Mouse (Mus musculus) CD4-positive, CD25-positive, alpha-beta regulatory T cell, adult 2 months (primary cell): ENCODE measurements around the gene Pgc.

ENCODE experiments used
- DNase-seq: peaks from one replicate; pipeline ENCODE4 v3.0.0-alpha.2; 2012; ENCODE audit warnings: low read depth, low spot score

Pgc gene

DNA sequence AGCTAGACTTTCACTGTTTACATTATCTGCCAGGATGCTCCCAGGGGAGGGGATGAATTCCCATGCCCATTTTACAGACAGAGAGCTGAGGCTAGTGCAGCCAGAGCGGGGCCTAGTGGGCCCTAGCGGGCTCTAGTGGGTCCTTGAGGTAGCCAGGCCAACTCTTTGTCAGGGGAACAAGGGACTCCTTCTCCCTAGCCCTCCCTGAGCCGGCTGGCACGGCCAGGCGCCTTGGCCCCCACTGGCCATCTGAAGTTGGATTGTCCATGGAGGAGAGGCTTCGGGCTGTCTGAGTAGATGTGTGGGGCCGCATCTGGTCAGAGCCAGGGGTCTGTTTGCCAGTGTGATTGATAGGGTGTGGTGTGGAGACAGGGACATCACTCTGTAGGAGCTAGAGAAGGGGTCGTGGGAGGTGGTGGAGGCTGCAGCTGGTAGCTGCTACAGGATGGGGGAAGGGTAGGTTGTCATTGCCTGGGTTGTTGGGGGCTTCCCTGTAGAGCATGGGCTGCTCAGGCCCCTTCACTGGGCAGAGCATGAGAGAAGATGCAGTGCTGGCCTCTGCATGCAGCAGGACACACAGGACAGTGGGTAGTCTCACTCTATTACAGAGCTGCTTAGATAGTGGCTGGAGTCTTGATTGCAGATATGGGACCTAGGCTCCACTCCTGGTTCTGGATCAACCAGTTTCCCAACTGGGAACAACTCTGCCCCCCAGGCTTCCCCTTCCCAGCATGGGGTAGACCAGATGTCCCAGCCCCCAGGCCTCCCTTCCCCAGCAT lies 57.0 kb downstream of the Pgc start:
- no peak for DNase-seq
